Mouse (Mus musculus): Measurements from ENCODE around the gene Atf6.

Atf6 gene

DNA sequence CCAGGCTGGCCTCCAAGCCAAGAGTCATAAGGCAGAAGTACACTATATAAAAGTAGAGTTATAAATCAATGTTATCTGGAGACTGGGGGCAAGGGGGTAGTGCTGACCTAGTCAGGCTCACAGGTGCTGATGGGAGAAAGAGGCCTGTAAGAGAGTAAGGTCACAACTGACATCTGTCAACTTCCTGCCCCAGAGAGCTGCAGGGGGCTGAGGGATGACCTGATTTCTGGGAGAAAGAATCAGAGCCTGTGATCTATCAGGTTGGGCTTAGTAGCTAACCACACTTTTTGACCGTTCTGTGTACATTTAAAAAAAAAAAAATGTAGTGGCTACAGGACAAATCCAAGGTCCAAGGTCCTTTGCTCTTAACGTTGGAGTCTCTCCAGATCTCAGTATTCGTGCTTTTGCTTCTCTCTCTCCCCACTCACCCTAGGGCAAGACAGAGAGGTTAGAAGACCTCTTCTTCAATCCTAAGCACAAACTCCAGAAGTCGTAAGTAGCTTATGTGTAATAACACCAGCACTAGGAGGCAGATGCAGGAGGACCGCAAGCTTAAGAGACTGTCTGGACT, 15.4 kb upstream of the Atf6 start:
- no peak for DNase-seq (ENCODE audit: low read depth, low spot score)

DNA sequence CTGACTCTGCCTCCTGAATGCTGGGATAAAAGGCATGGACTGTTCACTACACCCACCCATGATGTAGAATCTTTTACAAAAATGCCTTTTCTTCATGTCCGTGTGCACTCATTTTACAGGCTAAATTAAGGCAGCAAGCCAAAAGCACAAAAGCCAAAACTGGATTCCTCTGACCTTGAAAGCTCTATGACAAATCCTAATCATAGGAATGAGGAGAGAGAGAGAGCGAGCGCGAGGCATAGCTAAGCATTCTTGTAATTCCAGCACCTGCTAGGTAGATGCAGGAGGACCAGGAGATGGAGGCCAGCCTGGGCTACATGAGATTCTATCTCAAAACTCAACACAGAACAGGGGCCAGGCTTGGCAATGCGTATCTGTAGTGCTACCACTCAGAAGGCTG, 9.3 kb upstream of the Atf6 start:
- no peak for DNase-seq (ENCODE audit: low read depth, low spot score)

DNA sequence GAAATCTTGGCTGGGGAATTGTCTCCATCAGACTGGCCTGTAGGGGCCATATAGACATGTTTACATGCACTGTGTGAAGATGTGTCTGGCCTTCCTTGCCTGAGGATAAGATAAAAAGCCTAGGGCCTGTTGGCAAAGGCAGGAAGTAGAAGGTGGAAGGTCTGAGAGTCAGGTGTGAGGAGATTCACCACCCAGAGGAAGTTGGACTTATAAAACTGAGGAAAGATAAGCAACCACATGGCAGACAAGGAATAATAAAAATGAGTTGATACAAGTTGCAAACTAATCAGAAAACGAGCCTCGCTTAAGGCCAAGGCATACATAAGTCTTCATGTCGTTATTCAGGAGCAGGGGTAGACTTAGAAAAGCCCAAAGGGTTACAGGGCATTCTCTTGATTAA, 8.1 kb upstream of the Atf6 start:
- DNase-seq (ENCODE audit: low read depth, low spot score): no peak

DNA sequence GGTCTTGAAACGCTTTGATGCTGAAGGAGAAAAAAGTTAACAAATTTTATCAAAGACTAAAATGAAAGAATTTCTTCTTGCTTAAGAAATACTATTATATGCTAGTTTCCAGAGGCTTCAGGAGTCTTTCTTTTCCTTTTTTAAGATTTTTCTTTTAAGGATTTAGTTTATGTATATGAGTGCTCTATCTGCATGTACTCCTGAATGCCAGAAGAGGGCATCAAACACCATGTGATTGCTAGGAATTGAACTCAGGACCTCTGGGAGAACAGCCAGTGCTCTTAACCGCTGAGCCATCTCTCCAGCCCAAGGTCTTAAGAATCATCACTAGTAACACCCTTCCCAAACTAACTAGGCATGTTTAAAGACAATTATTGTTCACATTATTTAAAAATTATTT, 4.4 kb upstream of the Atf6 start:
- no peak for DNase-seq (ENCODE audit: low read depth, low spot score)

DNA sequence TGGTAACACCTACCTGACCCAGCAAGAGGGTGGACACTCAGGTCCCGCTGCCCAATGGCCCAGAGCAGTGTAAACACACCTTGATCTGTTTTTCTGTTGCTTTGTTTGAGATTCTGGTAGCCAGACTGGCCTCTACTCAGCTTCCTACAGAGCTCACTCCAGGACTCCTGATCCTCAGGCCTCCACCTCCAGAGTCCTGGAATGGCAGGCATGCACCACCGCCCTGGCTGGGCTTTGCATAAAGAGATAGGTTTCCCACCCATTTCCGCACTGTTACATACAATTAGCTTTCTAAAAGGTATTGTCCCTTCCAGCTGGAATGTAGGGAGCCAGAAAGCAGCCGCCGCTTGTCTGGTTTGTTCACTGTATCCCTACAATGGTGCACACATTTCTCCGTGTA, 3.8 kb upstream of the Atf6 start:
- DNase-seq (ENCODE audit: low read depth, low spot score): no peak

DNA sequence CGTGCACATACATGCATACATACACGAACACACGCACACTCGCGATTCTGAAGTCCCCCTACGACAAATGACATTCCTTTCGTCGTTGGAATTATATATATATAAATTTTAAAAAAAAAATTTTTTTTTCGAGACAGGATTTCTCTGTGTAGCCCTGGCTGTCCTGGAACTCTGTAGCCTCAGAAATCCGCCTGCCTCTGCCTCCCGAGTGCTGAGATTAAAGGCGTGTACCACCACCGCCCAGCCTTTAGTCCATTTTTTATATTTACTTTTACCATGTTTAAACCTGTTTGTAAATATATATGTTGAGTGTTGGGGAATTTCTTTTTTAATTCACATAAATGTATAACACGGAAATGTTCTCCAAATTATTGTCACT, 1.3 kb upstream of the Atf6 start:
- no peak for DNase-seq (ENCODE audit: low read depth, low spot score)

DNA sequence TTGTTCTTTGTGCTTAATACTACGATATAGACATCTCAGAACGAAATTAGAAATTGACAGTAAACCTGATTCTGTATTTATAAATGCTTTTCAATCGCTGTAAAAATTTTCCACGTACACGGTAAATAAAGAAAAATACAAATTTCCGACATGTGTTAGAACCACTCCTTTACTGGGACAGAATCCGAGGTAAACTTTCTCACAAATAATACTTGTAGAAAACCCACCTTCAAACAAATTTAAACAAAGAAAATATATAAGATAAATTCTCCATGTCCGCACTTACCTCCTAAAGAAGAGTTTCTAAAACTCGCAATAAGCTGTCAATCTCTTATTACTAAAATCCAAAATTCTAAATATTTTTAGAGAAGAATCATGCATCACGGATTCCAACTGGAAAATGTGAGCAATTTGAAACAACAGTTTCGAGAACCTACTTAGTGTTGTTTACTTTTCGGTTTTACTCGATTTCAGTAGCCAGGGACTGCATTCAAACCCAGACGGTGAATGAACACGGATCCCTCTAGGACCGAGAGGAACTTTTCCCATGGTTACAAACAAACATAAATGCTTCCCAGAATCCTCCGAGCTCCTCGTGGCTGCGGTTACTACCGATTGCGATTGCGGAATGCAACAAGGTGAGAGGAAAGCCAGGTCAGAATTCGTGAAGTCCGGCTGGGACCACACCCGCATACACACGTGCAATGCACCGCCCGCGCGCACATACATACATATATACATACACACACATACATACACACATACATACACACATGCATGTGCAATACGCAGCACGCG, 735 bp upstream of the Atf6 start:
- DNase-seq (ENCODE audit: low read depth, low spot score): peak; percentile 76

DNA sequence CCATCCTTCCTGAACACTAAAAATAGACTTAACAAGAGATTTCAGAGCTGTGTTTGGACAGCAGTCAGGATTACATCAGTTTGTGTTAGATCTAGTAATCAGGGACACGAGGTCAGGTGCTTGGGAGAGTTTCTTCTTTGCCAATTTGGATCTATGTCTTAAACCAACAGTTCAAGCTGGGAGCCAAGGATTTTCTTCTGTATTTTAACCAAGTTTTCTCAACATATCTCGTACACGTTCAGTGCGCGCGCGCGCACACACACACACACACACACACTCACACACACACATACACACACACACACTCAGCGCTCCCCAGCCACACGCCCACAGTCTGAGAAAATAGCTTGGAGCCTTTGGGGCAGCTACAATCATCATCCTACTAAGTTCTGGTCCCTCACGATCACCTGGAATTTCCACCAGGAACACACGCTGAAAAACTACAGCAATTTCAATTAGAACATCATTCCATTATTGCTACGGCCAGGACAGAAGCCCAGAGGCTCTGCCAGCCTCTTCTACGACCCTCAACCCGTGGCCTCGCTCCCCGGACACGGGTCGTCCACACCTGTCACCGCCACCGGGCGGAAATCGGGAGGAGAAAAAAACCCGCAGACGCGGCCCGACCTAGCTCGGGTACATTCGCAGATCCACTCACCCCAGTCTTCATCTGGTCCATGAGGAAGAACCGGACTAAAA, 430 bp downstream of the Atf6 start:
- no peak for DNase-seq (ENCODE audit: low read depth, low spot score)

DNA sequence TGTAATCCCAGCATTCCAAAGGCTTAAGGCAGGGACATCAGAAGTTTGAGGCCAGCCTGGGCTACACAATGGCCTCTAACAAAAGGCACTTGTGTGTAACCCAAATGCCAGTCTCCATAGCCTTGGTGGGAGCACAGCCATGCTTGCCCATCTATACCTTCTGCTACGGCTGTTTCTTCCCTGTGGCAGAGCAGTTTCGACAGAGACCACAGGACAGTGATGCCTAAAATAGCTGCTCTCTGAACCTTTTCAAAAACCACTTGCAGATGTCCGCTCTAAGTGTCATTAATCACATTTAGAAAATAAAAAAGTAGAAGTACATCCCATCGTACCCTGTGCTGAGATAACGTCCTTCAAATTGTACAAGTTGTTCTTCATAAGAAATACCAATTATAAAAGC, 2.2 kb downstream of the Atf6 start:
- DNase-seq (ENCODE audit: low read depth, low spot score): no peak

DNA sequence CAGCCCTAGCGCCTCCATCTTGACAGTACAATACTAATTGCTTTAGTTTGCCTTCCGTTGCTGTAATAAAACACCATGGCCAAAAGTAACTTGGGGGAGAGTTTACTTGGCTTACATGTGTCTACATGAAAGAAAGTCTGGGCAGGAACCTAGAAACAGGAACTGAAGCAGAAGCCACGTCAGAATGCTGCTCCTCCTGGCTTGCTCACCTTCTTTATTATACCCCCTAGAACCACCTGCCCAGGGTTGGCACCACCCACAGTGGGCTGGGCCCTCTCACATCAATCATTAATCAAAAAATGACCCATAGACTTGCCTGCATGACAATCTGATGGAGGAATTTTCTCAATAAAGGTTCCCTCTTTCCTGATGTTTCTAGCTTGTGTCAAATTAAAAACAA, 2.8 kb downstream of the Atf6 start:
- DNase-seq (ENCODE audit: low read depth, low spot score): no peak

DNA sequence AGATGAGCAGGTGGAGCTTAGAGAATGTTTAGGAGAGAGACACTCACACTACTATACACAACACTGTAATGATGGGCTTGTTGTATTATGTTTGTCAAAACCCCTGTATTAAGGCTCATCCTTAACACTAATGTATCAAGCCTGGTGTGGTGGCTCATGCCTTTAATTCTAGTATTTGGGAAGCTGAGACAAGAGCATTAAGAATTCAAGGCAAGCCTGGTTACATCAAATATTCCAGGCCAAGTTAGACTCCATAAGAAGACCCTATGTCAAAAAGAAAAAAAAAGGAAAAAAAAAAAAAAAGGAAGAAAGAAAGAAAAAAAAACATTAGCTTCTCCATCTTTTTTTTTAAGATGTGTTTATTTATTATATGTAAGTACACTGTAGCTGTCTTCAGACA, 3.3 kb downstream of the Atf6 start:
- DNase-seq (ENCODE audit: low read depth, low spot score): no peak

DNA sequence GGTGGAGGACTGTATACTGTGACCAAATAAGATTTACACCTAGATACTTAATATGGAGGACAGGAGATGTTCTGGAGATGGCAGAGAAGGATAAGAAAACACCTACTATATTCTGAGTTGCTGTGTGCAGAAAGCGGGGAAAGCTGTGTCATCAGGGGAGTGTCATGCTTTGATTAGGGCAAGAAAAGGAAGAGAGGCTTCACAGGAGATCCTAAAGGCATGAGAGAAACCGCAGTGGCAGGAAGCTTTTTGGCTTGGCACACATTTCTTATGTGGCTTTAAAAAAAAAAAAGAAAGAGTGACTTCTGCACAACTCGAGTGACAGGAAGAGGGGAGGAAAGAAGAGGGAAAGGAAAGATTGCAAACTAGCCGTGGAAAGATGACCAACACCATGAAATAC, 4.5 kb downstream of the Atf6 start:
- no peak for DNase-seq (ENCODE audit: low read depth, low spot score)

DNA sequence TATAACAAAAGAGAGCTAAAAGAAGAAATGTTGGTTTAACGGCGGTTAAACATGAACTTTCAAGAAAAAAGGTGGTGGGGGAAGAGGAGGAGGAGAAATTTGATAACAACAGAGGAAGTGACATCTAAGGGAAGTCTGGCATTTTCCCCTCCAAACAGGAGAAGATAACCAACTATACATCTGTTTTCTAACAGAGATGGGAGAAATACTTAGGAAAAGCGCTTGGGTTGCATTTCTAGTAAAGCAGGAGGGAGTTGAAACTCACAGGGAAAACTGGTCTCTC, 5.2 kb downstream of the Atf6 start:
- no peak for DNase-seq (ENCODE audit: low read depth, low spot score)

DNA sequence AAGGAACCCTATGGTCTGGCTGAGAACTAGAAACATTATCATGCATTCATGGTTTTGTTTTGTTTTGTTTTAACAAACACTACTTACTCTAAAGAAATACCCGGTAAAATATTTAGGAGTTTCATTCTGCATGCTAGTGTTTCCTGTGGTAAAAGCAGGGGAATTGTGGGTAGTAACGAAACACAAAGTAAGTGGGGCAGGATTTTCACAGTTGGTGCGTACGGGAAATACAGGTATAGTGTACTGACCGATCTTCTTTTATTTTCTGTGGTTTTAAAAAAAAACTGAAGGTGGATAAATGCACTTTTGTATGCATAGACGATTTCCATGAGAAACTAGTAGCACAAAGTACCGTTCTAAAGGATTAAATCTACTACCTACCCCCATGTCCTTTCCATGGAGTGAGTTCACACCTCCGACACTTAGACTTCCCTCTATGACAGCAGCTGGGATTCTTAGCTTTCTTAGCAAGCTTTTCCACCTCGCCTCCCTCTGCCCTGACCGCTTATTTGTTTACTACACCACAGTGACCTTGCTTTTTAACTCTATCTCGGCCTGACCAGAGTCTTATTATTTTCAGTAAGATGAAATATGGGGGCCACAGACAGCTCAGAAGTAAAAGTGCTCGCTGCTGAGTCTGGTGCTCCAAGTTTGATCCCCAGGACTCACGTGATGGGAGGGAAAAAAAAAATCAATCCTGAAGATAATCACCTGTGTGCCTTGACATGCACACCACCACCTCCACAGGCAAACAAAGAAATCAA, 5.7 kb downstream of the Atf6 start:
- DNase-seq (ENCODE audit: low read depth, low spot score): no peak

DNA sequence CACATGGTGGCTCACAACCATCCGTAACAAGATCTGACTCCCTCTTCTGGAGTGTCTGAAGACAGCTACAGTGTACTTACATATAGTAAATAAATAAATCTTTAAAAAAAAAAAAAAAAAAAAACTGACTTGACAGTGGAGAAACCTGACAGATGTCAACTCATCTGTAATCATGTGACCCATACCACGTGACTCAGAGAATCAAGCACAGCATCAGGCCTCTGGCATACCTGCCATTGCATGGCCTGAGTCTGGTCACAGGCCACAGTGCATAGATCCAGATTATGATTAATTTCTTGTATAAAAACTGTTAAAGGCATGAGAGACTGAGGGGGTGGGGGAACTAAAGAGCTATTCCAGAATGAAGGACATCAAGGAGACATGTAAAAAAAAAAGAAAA, 8.7 kb downstream of the Atf6 start:
- no peak for DNase-seq (ENCODE audit: low read depth, low spot score)

DNA sequence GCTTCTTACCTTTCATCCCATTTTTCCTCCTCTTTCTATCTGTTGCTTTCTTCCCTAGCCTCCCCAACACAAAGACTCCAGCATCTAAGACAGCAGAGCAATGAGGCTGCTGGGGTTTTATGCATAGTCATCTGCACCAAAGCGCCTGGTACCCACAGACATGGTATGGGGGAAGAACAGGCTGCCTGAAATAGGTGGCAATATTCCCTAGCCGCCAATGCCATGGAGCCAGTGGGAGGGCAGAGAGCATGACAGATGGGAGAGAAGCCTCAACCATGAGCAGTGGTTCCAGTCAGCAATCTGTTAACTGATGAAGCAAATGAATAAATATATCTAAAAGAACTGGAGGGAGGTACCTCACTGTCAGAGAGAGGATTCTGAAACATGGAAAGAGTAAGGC, 10.2 kb downstream of the Atf6 start:
- DNase-seq (ENCODE audit: low read depth, low spot score): no peak

DNA sequence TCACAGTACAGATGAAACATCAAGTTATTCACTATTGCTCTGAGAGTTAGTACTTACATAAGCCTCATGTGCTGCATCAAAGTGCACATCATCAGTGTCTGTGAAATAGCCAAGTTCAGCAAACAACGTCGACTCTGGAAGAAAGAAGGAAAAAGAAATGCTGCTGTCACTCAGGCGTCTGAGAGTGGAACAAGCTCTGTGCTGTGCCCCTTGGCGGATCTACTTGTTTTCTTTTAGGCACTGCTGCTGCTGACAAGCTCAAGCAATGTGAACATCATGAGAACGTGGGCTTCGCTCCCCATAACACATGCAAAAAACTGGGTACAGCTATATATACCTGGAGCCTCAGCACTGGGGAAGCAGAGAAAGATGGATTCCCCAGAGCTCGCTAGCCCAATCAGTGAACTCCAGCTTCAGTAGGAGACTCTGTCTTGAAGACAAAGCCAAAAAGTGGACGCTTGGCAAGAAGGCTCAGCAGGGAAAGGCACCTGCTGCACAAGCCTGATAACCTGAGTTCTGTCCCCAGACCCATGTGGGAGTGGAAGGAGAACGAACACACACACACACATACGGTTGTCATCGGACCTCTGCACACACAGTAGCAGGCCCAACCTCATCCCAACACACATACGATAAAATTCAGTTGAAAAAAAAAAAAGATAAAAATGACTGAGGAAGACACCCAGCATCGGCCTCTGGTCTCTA, 12.4 kb downstream of the Atf6 start:
- no peak for DNase-seq (ENCODE audit: low read depth, low spot score)

DNA sequence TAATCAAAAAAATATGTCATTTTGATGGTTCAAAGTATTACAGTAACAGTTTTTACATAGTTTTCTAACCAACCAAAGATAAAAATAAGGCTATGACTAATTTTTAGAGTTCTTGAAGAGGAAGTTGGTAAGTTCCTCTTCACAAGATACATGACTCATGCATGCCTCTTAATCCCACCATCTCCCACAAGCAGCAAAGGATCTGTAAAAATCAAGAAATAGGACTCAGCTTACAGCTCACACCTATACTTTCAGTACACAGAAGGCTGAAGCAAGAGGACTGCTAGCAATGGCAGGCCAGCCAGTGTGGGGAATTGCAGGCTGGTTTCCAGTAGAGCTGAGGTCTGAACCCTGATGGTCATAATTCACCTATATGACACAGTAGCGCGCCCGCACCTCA, 14.0 kb downstream of the Atf6 start:
- DNase-seq (ENCODE audit: low read depth, low spot score): no peak

DNA sequence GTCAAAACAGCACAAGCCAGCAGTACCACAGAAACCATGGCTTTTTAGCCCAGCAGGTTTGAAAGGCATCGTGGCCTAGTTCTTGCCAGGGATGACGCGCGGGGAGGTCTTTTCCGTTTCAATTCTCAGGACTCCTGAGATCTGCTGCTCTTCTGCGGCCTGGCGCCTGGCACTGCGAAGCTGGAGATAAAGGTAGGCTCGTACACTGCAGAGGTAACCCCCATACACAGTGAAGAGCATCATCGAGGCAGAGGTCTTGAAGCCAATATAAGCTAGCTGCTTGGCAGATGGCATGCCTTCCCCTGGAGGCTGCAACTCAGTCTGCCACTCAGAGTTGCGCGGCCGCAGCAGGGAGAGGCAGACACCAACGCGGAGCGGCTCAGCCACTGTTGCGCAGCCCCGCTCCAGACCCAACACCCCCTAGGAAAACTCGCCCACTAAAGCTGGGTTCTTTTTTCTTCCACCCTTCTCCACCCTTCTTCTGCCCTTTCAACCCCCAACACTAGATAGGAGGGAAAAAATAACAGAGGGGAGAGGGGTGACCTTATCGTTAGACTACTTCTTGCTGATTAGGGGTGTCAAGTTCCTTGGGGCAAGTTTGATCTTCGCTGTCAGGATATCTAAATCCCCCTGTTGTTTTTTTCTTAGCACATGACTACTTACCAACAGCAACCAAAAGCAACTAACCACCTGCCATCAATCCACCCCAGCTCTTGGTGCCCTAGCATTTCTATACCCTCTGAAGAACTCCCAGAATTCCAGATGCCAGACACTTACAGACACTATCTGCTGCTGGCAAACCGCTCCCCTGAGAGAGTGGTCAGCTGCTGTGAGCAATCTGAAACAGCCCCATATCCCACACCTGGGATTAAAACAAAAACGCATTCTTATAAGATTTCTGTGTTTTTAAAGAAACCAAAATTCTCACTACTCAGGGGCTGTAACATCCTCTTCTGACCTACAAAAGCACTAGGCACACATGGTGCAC, 16.6 kb downstream of the Atf6 start:
- DNase-seq (ENCODE audit: low read depth, low spot score): no peak

DNA sequence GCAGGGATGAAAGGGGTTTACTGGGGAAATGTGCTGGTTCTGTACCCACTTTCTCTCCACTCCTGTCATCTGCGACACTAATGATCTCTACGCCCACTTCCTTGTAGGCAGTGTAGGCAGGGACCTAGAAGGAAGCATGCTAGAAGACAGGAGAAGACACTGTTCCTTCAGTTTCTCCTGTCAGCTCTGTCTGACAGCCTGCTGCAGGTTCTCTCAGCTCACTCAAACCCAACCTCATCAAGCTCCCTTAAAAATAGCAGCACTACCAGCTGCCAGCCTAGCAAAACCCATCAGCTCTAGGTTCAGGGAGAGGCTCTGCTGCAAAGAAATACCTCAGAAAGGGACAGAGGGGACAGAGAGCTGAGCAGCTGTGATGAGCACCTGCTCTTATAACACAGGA, 17.6 kb downstream of the Atf6 start:
- DNase-seq (ENCODE audit: low read depth, low spot score): no peak

Measured in retina, adult 2 months (tissue).